ENCODE assay signal across 15 mouse cellular contexts in genomic region chr6:118821536-118821935, GRCm38 (mm10).
DNase-seq lines count a peak whose midpoint lies in the region; ATAC-seq lines count a peak whose summit lies in the region.
"Had no signal": no experiment of that assay in that cellular context is flagged by ENCODE, and none has a peak within 500 bp of the region (broad histone marks: within the 10 kb centered on the region; RNA-seq: fewer than 3 reads in every experiment).

No protein-coding gene starts in this region.

- H3K27ac ChIP-seq in lung, embryonic 15.5 days = 0 out of 2 replicates have a peak overlapping the region, but pooled peaks have one; percentile 0
- H3K27ac ChIP-seq: hindbrain, postnatal 0 days; kidney, embryonic 15.5 days; liver, embryonic 12.5 days; midbrain, embryonic 10.5 days had no signal

- no peak overlapping the region for H3K4me2 ChIP-seq in lung, embryonic 15.5 days
- H3K4me2 ChIP-seq: kidney, embryonic 15.5 days; liver, embryonic 12.5 days had no signal

- no peak overlapping the region for H3K4me3 ChIP-seq in lung, embryonic 15.5 days
- H3K4me3 ChIP-seq: kidney, embryonic 15.5 days; liver, embryonic 12.5 days; midbrain, embryonic 10.5 days had no signal

- 70% methylated on average over 5 of the region's 5 CpGs for WGBS in lung, embryonic 15.5 days

- H3K4me1 ChIP-seq in lung, embryonic 15.5 days = peaks cover 56% of the 10 kb centered on the region
- H3K4me1 ChIP-seq: liver, embryonic 12.5 days had no signal

- no peaks in the 10 kb centered on the region for H3K9me3 ChIP-seq in lung, embryonic 15.5 days
- H3K9me3 ChIP-seq: kidney, embryonic 15.5 days; liver, embryonic 12.5 days; midbrain, embryonic 10.5 days had no signal

- no peaks in the 10 kb centered on the region for H3K36me3 ChIP-seq in lung, embryonic 15.5 days
- H3K36me3 ChIP-seq: kidney, embryonic 15.5 days; liver, embryonic 12.5 days; midbrain, embryonic 10.5 days had no signal

- DNase-seq in lung, adult 18-20 months = no peak
- DNase-seq in cerebellum, adult 11 months = peak; percentile 60
- peak; percentile 56 to 67 for DNase-seq in cerebellum, postnatal 10 days
- peak; percentile 23 to 36 for DNase-seq in heart, postnatal 14 days
- DNase-seq in thymus, postnatal 36 days = no peak
- no peak for DNase-seq in urinary bladder, adult 2 months (ENCODE audit: low spot score)
- DNase-seq: layer of hippocampus, postnatal 36 days; retina, postnatal 1 day; thymus, postnatal 4 days had no signal

- intact Hi-C loops in heart, postnatal 14 days (cut with DNase I) = no loop called here

- no peak overlapping the region for H3K9ac ChIP-seq in lung, embryonic 15.5 days
- H3K9ac ChIP-seq: kidney, embryonic 15.5 days; liver, embryonic 12.5 days had no signal

- no peak for ATAC-seq in lung, embryonic 15.5 days (ENCODE audit: borderline replicate concordance, extremely low read depth, low FRiP score, low TSS enrichment)
- ATAC-seq: activated CD4-positive, CD25-positive, alpha-beta regulatory T cell, adult 4 months; hindbrain, postnatal 0 days; liver, embryonic 12.5 days had no signal

- no peaks in the 10 kb centered on the region for H3K27me3 ChIP-seq in lung, embryonic 15.5 days
- H3K27me3 ChIP-seq: kidney, embryonic 15.5 days had no signal

Comparison
In these comparisons a context has a peak if more than half of its experiments do, and no peak if none do; other contexts are left out.
1. DNase-seq: peak in cerebellum, adult 11 months (single experiment), cerebellum, postnatal 10 days (2 of 2) and heart, postnatal 14 days (2 of 2); none in lung, adult 18-20 months (0 of 2), thymus, postnatal 36 days (0 of 2) and urinary bladder, adult 2 months (single experiment).